Mouse (Mus musculus) hematopoietic multipotent progenitor cell, adult 10-12 weeks (in vitro differentiated cells): ENCODE results near the gene Apoc2. TPM values are rescaled to one million over a fixed set of nuclear protein-coding genes. Genes with fewer than 3 reads are reported as not detected.

Experiments
- polyA plus RNA-seq: library from polyadenylated mRNA; stranded (reverse); fragments of >175 nt; gene quantifications from 2 replicates; pipeline ENCODE4 v1.2.3, GENCODE M21; 2012; ENCODE audit warnings: low replicate concordance

Gene Apoc2
- polyA plus RNA-seq = 1.4 and 6.6 TPM in 2 replicates

GRCm38 (mm10) chr7:19677872-19678271 lies at the start of gene Apoc2:
Gene Apoc2 (minus strand): TSS chr7:19677941.

GRCm38 (mm10) chr7:19715239-19716054 lies 37.7 kb upstream of the Apoc2 start, which contains the start of gene Tomm40:
Gene Tomm40 (minus strand): TSS chr7:19715438.

GRCm38 (mm10) chr7:19698907-19699826 lies 21.4 kb upstream of the Apoc2 start, which contains the start of gene Apoe:
Gene Apoe (minus strand): TSS chr7:19699188.

GRCm38 (mm10) chr7:19691873-19692865 lies 14.4 kb upstream of the Apoc2 start, which contains the start of gene Apoc1:
Gene Apoc1 (minus strand): TSS chr7:19692660.

GRCm38 (mm10) chr7:19681202-19681694 lies 3.5 kb upstream of the Apoc2 start, which contains the start of the genes Gm44805 and Apoc4:
Gene Gm44805 (minus strand): TSS chr7:19681423.
Gene Apoc4 (minus strand): TSS chr7:19681479.

GRCm38 (mm10) chr7:19664955-19665841 lies 12.5 kb downstream of the Apoc2 start, which contains the start of gene Clptm1:
Gene Clptm1 (minus strand): TSS chr7:19665033.

GRCm38 (mm10) chr7:19629361-19629734 lies 48.4 kb downstream of the Apoc2 start, which contains the start of gene Relb:
Gene Relb (minus strand): TSS chr7:19629438.

Other genes starting within 250 kb of the Apoc2 start
- gene Mark4, start 219.1 kb downstream of the Apoc2 start, polyA plus RNA-seq = 42.9 and 128 TPM in 2 replicates
- 0.49 and 1.7 TPM in 2 replicates for gene Exoc3l2, start 214.6 kb downstream of the Apoc2 start, polyA plus RNA-seq
- 6.4 and 11.8 TPM in 2 replicates for gene Bloc1s3, start 169.6 kb downstream of the Apoc2 start, polyA plus RNA-seq
- gene Trappc6a, start 169.5 kb downstream of the Apoc2 start, polyA plus RNA-seq = 95.1 and 103 TPM in 2 replicates
- gene Nkpd1, start 160.1 kb downstream of the Apoc2 start, polyA plus RNA-seq = 0.17 and 0.35 TPM in 2 replicates
- 98.9 and 130 TPM in 2 replicates for gene Ppp1r37, start 114.9 kb downstream of the Apoc2 start, polyA plus RNA-seq
- gene Zfp296, start 100.7 kb downstream of the Apoc2 start, polyA plus RNA-seq = 44.9 and 45.6 TPM in 2 replicates
- 63.4 and 92.7 TPM in 2 replicates for gene Gemin7, start 100.3 kb downstream of the Apoc2 start, polyA plus RNA-seq
- gene Clasrp, start 73.5 kb downstream of the Apoc2 start, polyA plus RNA-seq = 111 and 288 TPM in 2 replicates
- gene Relb, start 48.5 kb downstream of the Apoc2 start, polyA plus RNA-seq = 52.9 and 128 TPM in 2 replicates
- 105 and 205 TPM in 2 replicates for gene Clptm1, start 12.9 kb downstream of the Apoc2 start, polyA plus RNA-seq
- 2.7 TPM in 1 of 2 replicates, not detected in the other for gene Gm44805, start 3.5 kb upstream of the Apoc2 start, polyA plus RNA-seq
- gene Apoc4, start 3.5 kb upstream of the Apoc2 start, polyA plus RNA-seq = 0.61 TPM in 1 of 2 replicates, not detected in the other
- gene Apoc1, start 14.7 kb upstream of the Apoc2 start, polyA plus RNA-seq = 0.67 and 8.3 TPM in 2 replicates
- 752 and 1,634 TPM in 2 replicates for gene Apoe, start 21.2 kb upstream of the Apoc2 start, polyA plus RNA-seq
- gene Tomm40, start 37.5 kb upstream of the Apoc2 start, polyA plus RNA-seq = 85.0 and 96.7 TPM in 2 replicates
- gene Nectin2, start 72.5 kb upstream of the Apoc2 start, polyA plus RNA-seq = 1.8 and 3.7 TPM in 2 replicates
- gene Bcam, start 93.1 kb upstream of the Apoc2 start, polyA plus RNA-seq = 3.2 and 3.8 TPM in 2 replicates
- 1.9 and 5.6 TPM in 2 replicates for gene Cblc, start 118.9 kb upstream of the Apoc2 start, polyA plus RNA-seq
- gene Bcl3, start 144.8 kb upstream of the Apoc2 start, polyA plus RNA-seq = 173 and 280 TPM in 2 replicates
- 0.61 TPM in 1 of 2 replicates, not detected in the other for gene Gm19345, start 174.1 kb upstream of the Apoc2 start, polyA plus RNA-seq
- 24.7 and 81.2 TPM in 2 replicates for gene Ceacam16, start 183.4 kb upstream of the Apoc2 start, polyA plus RNA-seq
- gene Ceacam19, start 210.0 kb upstream of the Apoc2 start, polyA plus RNA-seq = 0.17 and 0.21 TPM in 2 replicates
- gene Pvr, start 243.2 kb upstream of the Apoc2 start, polyA plus RNA-seq = 2.9 and 3.6 TPM in 2 replicates